Mouse (Mus musculus) adipocyte (in vitro differentiated cells): ENCODE results near the gene Tmem184a.

Experiments used
- DNase-seq: peaks from one replicate; pipeline ENCODE4 v3.0.0-alpha.2; 2016; ENCODE audit warnings: low spot score

Tmem184a gene

GRCm38 (mm10) chr5:139819538-139820181 is at the start of gene Tmem184a:
TSS of gene Tmem184a (minus strand) at chr5:139819917.
- no peak for DNase-seq

- DNase-seq: peak; percentile 92
Observed at GRCm38 (mm10) chr5:139862759-139863158, 43.0 kb upstream of the Tmem184a start.

GRCm38 (mm10) chr5:139860328-139861104 is 40.8 kb upstream of the Tmem184a start:
- no peak for DNase-seq

GRCm38 (mm10) chr5:139849626-139850320 is 30.1 kb upstream of the Tmem184a start:
- no peak for DNase-seq

GRCm38 (mm10) chr5:139839142-139839541 is 19.4 kb upstream of the Tmem184a start:
- no peak for DNase-seq

- peak; percentile 83 for DNase-seq
Observed at GRCm38 (mm10) chr5:139838476-139838892, 18.8 kb upstream of the Tmem184a start.

- peak; percentile 58 for DNase-seq
Observed at GRCm38 (mm10) chr5:139835706-139836105, 16.0 kb upstream of the Tmem184a start.

- no peak for DNase-seq
Observed at GRCm38 (mm10) chr5:139832125-139832524, 12.4 kb upstream of the Tmem184a start.

GRCm38 (mm10) chr5:139830734-139831133 is 11.0 kb upstream of the Tmem184a start:
- no peak for DNase-seq

- DNase-seq: no peak
Observed at GRCm38 (mm10) chr5:139829384-139829783, 9.7 kb upstream of the Tmem184a start.

GRCm38 (mm10) chr5:139827593-139827992 is 7.9 kb upstream of the Tmem184a start:
- DNase-seq: no peak

- peak; percentile 93 for DNase-seq
Observed at GRCm38 (mm10) chr5:139826357-139827055, 6.8 kb upstream of the Tmem184a start, which contains the start of the genes Gm26938 and Psmg3. TSS of gene Gm26938 (minus strand) at chr5:139826407. TSS of gene Psmg3 (minus strand) at chr5:139826885.

GRCm38 (mm10) chr5:139825947-139826346 is 6.2 kb upstream of the Tmem184a start:
- no peak for DNase-seq

- no peak for DNase-seq
Observed at GRCm38 (mm10) chr5:139824531-139824930, 4.8 kb upstream of the Tmem184a start.

- DNase-seq: no peak
Observed at GRCm38 (mm10) chr5:139821466-139822459, 2.0 kb upstream of the Tmem184a start.

- DNase-seq: peak; percentile 44
Observed at GRCm38 (mm10) chr5:139818801-139819200, 916 bp downstream of the Tmem184a start.

- no peak for DNase-seq
Observed at GRCm38 (mm10) chr5:139818056-139818455, 1.7 kb downstream of the Tmem184a start.

- DNase-seq: no peak
Observed at GRCm38 (mm10) chr5:139817292-139817691, 2.4 kb downstream of the Tmem184a start.

GRCm38 (mm10) chr5:139816445-139816844 is 3.3 kb downstream of the Tmem184a start:
- DNase-seq: no peak

- peak; percentile 33 for DNase-seq
Observed at GRCm38 (mm10) chr5:139815964-139816363, 3.8 kb downstream of the Tmem184a start.

GRCm38 (mm10) chr5:139813963-139814381 is 5.7 kb downstream of the Tmem184a start:
- DNase-seq: no peak
